Mouse (Mus musculus): ENCODE data around the gene Eno3. TPM values are rescaled to one million over a fixed set of nuclear protein-coding genes. Genes with fewer than 3 reads are reported as not detected.

Eno3 gene
- polyA plus RNA-seq, 1 experiment, result 0.74 TPM

DNA sequence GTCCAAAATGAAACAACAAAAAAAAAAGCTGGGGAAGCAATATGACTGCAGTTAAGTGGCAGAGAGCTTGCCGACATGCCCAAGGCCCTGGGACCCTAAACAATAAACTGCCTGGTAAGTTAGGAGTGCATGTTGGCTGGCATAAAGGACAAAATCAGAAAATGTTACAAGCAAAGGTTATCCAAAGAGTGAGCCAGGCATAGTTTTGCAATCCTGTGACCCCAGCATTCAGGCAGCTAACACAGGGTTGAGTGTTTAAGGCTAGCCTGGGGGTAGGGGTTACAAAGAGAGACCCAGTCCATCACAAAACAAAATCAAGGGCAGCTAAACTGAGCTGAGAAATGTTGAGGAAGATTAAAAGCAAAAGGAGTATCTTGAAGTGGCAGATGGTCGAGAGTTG is 42.0 kb downstream of the Eno3 start:
- Histone ChIP-seq H3K9me3 (ENCODE audit: control insufficient read depth, low read length) (no peaks in the 10 kb centered on the region), H3K27me3 (ENCODE audit: control insufficient read depth) (peaks cover 29% of the 10 kb centered on the region), H3K4me1 (ENCODE audit: control insufficient read depth) (peaks cover 24% of the 10 kb centered on the region), H3K36me3 (ENCODE audit: control insufficient read depth) (peaks cover 6% of the 10 kb centered on the region; the same call in 1 of the 2 replicates), H3K4me3 (replicated peaks) (no peak overlapping the region)
- TF ChIP-seq TAL1 (IDR thresholded peaks at IDR 0.05; ENCODE audit: low read length), result no peak
- no peak for TF ChIP-seq GATA1 (IDR thresholded peaks at IDR 0.05; ENCODE audit: low read length)

DNA sequence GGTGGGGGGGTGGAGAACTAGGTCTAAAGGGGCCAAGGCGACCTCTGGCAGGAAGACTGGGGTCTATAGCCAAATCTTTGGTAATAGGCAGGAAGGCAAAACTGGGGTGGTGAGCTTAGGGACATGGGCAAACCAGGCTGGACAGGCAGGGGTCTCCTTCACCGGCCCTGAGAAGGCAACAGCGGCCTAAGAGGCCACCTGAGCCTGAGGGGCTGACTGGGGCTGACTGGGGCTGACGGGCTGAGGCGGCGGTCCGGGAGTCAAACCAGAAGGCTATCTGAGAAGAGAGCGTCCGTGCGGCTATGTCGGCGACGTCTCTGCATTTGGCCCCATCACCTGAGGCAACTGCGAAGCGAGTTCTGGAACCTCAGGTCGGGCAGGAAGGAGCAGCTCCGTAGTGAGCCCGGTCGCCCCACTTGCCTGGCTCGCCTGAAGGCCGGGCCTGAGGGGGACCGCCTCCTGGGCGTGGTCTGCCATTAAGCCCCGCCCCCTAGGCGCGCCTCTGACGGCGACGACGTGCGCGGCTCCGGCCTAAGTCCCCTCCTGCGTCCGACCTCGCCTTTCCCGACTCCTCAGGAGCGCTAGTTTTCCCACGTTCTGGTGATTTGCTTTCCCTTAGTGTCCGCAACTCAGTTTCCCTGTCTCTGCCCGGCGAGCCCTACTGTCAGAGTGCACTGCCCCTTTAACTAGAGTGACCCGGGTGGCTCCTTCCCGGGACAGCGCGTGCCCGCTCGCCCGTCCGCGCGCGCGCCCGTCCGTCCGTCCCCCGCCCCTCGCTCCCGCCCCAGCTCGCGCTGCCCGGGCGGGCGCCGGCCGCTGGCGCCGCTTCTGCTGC is 42.9 kb downstream of the Eno3 start, which contains the start of the genes Inca1 and Kif1c:
Gene Inca1, minus strand, starts transcription at position 434 of the 835 bp plus-strand sequence.
Gene Kif1c, plus strand, starts transcription at position 827 of the 835 bp plus-strand sequence.
- H3K9me3 ChIP-seq (ENCODE audit: control insufficient read depth, low read length), result no peaks in the 10 kb centered on the region
- peak within 1 kb of the TSS; percentile 86 for H3K4me3 ChIP-seq (replicated peaks)
- peaks cover 15% of the 10 kb centered on the region; the same call in 1 of the 2 replicates for H3K36me3 ChIP-seq (ENCODE audit: control insufficient read depth)
- no peak for TF ChIP-seq GATA1 (IDR thresholded peaks at IDR 0.05; ENCODE audit: low read length)
- no peak for TF ChIP-seq TAL1 (IDR thresholded peaks at IDR 0.05; ENCODE audit: low read length)
- peaks cover 25% of the 10 kb centered on the region for H3K27me3 ChIP-seq (ENCODE audit: control insufficient read depth)
- H3K4me1 ChIP-seq (ENCODE audit: control insufficient read depth), result peaks cover 24% of the 10 kb centered on the region

DNA sequence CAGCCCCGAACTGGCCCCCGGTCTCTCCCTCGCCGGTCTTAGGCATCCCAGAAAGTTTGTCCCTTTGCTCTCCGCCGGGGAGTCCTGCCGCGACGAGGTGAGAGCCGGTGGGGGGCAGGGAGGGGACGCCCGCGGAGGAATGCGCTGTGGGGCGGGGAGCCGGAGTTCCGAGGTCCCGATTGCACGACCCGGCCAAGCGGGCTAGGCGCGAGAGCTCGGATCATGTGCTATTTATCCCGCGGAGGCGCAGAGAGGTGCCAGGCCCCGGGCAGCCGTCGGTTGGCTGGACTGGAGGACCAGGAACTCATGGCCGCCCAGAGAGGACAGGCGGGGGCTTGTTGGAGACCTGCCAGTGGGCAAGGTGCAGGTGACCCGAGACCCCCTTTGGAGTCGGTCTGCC is 43.6 kb downstream of the Eno3 start:
- Histone ChIP-seq H3K4me1 (ENCODE audit: control insufficient read depth) (peaks cover 24% of the 10 kb centered on the region), H3K4me3 (replicated peaks) (peak overlapping the region; percentile 86), H3K27me3 (ENCODE audit: control insufficient read depth) (peaks cover 22% of the 10 kb centered on the region), H3K9me3 (ENCODE audit: control insufficient read depth, low read length) (no peaks in the 10 kb centered on the region), H3K36me3 (ENCODE audit: control insufficient read depth) (peaks cover 22% of the 10 kb centered on the region)
- TF ChIP-seq GATA1 (IDR thresholded peaks at IDR 0.05; ENCODE audit: low read length) (no peak), TAL1 (IDR thresholded peaks at IDR 0.05; ENCODE audit: low read length) (no peak)

- peak overlapping the region; percentile 86 for H3K4me3 ChIP-seq (replicated peaks)
- peaks cover 28% of the 10 kb centered on the region for H3K36me3 ChIP-seq (ENCODE audit: control insufficient read depth)
- TF ChIP-seq GATA1 (IDR thresholded peaks at IDR 0.05; ENCODE audit: low read length), result no peak
- no peaks in the 10 kb centered on the region for H3K9me3 ChIP-seq (ENCODE audit: control insufficient read depth, low read length)
- H3K4me1 ChIP-seq (ENCODE audit: control insufficient read depth), result peaks cover 24% of the 10 kb centered on the region
- peaks cover 17% of the 10 kb centered on the region for H3K27me3 ChIP-seq (ENCODE audit: control insufficient read depth)
Measured at GRCm38 (mm10) chr11:70701221-70701955, 44.4 kb downstream of the Eno3 start.

DNA sequence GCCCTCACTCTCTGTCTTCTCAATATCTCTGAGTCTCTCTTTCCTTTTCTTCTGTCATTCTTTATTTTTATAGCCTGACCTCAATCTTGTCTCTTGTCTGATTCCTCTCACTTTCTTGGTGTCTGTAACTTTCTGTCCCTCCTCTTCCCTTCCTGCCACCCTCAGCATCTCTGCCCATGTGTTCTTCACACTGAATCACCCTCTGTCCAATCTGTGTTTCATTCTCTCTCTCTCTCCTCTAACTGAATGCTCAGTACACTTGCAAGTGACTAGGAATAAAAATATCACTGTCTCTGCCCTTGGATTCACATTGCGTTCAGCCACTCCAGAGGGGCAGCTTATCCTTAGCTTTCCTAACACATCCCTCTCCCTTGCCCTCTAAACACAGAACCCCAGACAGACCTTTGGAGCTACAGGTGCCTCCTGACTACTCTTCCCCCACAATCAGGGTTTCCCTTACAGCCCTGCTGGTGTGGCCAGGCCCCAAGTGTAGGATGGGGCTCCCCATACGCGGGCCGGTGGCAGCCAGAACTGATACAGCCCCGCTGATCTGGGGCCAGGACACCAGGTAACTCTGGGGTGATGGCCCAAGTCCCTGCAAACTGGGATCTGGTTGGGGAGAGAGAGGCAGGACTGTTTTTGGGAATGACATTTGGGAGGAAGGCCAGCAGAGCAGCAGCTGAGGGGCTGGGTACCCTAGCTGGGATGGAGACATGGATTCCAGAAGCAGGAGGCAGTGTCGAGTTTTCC is 45.2 kb downstream of the Eno3 start:
- Histone ChIP-seq H3K27me3 (ENCODE audit: control insufficient read depth) (peaks cover 11% of the 10 kb centered on the region), H3K9me3 (ENCODE audit: control insufficient read depth, low read length) (no peaks in the 10 kb centered on the region), H3K36me3 (ENCODE audit: control insufficient read depth) (peaks cover 35% of the 10 kb centered on the region), H3K4me3 (replicated peaks) (no peak overlapping the region), H3K4me1 (ENCODE audit: control insufficient read depth) (peaks cover 24% of the 10 kb centered on the region)
- no peak for TF ChIP-seq GATA1 (IDR thresholded peaks at IDR 0.05; ENCODE audit: low read length)
- TF ChIP-seq TAL1 (IDR thresholded peaks at IDR 0.05; ENCODE audit: low read length), result no peak

GRCm38 (mm10) chr11:70702781-70703180 is 45.8 kb downstream of the Eno3 start:
- Histone ChIP-seq H3K27me3 (ENCODE audit: control insufficient read depth) (peaks cover 11% of the 10 kb centered on the region), H3K9me3 (ENCODE audit: control insufficient read depth, low read length) (no peaks in the 10 kb centered on the region), H3K36me3 (ENCODE audit: control insufficient read depth) (peaks cover 37% of the 10 kb centered on the region), H3K4me1 (ENCODE audit: control insufficient read depth) (peaks cover 24% of the 10 kb centered on the region), H3K4me3 (replicated peaks) (no peak overlapping the region)
- TF ChIP-seq TAL1 (IDR thresholded peaks at IDR 0.05; ENCODE audit: low read length) (no peak), GATA1 (IDR thresholded peaks at IDR 0.05; ENCODE audit: low read length) (no peak)

DNA sequence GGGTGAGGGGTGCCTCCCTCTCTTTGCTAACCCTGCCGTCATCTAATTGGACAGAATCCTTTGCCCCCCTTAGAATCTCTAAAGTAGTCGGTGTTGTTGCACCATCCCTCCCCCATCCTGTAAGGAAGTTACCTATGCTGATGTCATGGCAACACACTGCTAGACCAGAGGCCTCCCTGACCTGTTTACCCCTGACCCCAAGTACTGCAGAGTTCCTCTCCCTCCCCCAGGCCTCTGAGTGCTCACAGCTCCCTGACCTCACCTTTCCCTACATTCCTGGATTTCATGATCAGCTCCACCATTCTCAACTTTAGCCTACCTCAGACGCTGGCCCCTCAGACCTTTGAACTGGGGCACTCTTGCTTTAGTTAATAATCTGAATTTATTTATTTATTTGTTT is 49.1 kb downstream of the Eno3 start:
- H3K36me3 ChIP-seq (ENCODE audit: control insufficient read depth), result peaks cover 48% of the 10 kb centered on the region
- H3K9me3 ChIP-seq (ENCODE audit: control insufficient read depth, low read length), result no peaks in the 10 kb centered on the region
- peaks cover 5% of the 10 kb centered on the region for H3K27me3 ChIP-seq (ENCODE audit: control insufficient read depth)
- H3K4me3 ChIP-seq (replicated peaks), result no peak overlapping the region
- peaks cover 9% of the 10 kb centered on the region for H3K4me1 ChIP-seq (ENCODE audit: control insufficient read depth)
- TF ChIP-seq TAL1 (IDR thresholded peaks at IDR 0.05; ENCODE audit: low read length) (no peak), GATA1 (IDR thresholded peaks at IDR 0.05; ENCODE audit: low read length) (no peak)

DNA sequence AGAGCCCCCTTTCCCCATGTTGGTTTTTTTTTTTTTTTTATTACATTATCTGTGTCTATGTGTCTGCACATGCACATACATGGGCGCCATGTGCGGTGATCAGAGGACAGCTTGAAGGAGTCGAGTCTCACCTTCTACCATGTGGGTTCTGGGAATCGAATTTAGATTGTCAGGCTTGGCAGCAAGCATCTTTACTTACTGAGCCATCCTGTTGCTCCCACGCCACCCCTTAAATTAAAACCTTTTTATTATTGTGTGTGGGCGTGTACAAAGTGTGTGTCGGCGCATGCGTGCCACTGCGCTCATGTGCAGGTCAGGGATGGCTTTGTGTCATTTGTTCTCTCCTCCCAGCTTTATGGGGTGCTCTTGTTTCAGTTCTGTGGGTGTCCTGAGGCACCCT is 54.0 kb downstream of the Eno3 start:
- Histone ChIP-seq H3K9me3 (ENCODE audit: control insufficient read depth, low read length) (no peaks in the 10 kb centered on the region), H3K36me3 (ENCODE audit: control insufficient read depth) (peaks cover 25% of the 10 kb centered on the region), H3K27me3 (ENCODE audit: control insufficient read depth) (no peaks in the 10 kb centered on the region), H3K4me3 (replicated peaks) (no peak overlapping the region), H3K4me1 (ENCODE audit: control insufficient read depth) (no peaks in the 10 kb centered on the region)
- TF ChIP-seq TAL1 (IDR thresholded peaks at IDR 0.05; ENCODE audit: low read length), result no peak
- no peak for TF ChIP-seq GATA1 (IDR thresholded peaks at IDR 0.05; ENCODE audit: low read length)

Other genes with a start within 250 kb of the Eno3 start
- gene Pelp1, start 247.2 kb upstream of the Eno3 start, polyA plus RNA-seq (2012), result 2.9 and 3.5 TPM in 2 replicates
- 7.9 and 11.5 TPM in 2 replicates for gene Arrb2, start 224.6 kb upstream of the Eno3 start, polyA plus RNA-seq (2012)
- 1.1 and 2.3 TPM in 2 replicates for gene Med11, start 205.3 kb upstream of the Eno3 start, polyA plus RNA-seq (2012)
- gene Zmynd15, start 197.8 kb upstream of the Eno3 start, polyA plus RNA-seq (2012), result 0.02 TPM in 1 of 2 replicates, not detected in the other
- not detected in 2 replicates for gene Cxcl16, start 197.2 kb upstream of the Eno3 start, polyA plus RNA-seq (2012)
- gene Tm4sf5, start 152.0 kb upstream of the Eno3 start, polyA plus RNA-seq (2012), result not detected in 2 replicates
- gene Vmo1, start 142.6 kb upstream of the Eno3 start, polyA plus RNA-seq (2012), result not detected in 2 replicates
- 0.10 TPM in 1 of 2 replicates, not detected in the other for gene Gltpd2, start 138.0 kb upstream of the Eno3 start, polyA plus RNA-seq (2012)
- gene Psmb6, start 131.8 kb upstream of the Eno3 start, polyA plus RNA-seq (2012), result 27.3 and 29.9 TPM in 2 replicates
- not detected in 2 replicates for gene Gm40193, start 124.3 kb upstream of the Eno3 start, polyA plus RNA-seq (2012)
- gene Pld2, start 117.1 kb upstream of the Eno3 start, polyA plus RNA-seq (2012), result 0.01 TPM in 1 of 2 replicates, not detected in the other
- 1.1 and 1.2 TPM in 2 replicates for gene Mink1, start 94.3 kb upstream of the Eno3 start, polyA plus RNA-seq (2012)
- gene 4930544D05Rik, start 41.4 kb upstream of the Eno3 start, polyA plus RNA-seq (2012), result not detected in 2 replicates
- gene Chrne, start 38.0 kb upstream of the Eno3 start, polyA plus RNA-seq (2012), result 0.06 TPM in 1 of 2 replicates, not detected in the other
- 0.12 TPM in 2 replicates for gene Gp1ba, start 18.1 kb upstream of the Eno3 start, polyA plus RNA-seq (2012)
- gene Rnf167, start 10.0 kb upstream of the Eno3 start, polyA plus RNA-seq (2012), result 24.0 and 33.2 TPM in 2 replicates
- 2.2 and 2.4 TPM in 2 replicates for gene Slc25a11, start 9.7 kb upstream of the Eno3 start, polyA plus RNA-seq (2012)
- 240 and 308 TPM in 2 replicates for gene Pfn1, start 2.6 kb upstream of the Eno3 start, polyA plus RNA-seq (2012)
- gene Spag7, start 12.2 kb downstream of the Eno3 start, polyA plus RNA-seq (2012), result 11.0 and 18.1 TPM in 2 replicates
- 0.30 and 0.36 TPM in 2 replicates for gene Camta2, start 30.9 kb downstream of the Eno3 start, polyA plus RNA-seq (2012)
- not detected in 2 replicates for gene Inca1, start 43.0 kb downstream of the Eno3 start, polyA plus RNA-seq (2012)
- 0.31 and 0.32 TPM in 2 replicates for gene Kif1c, start 43.3 kb downstream of the Eno3 start, polyA plus RNA-seq (2012)
- 0.04 TPM in 1 of 2 replicates, not detected in the other for gene Zfp3, start 107.0 kb downstream of the Eno3 start, polyA plus RNA-seq (2012)
- gene Scimp, start 155.4 kb downstream of the Eno3 start, polyA plus RNA-seq (2012), result not detected in 2 replicates
- gene Rabep1, start 187.6 kb downstream of the Eno3 start, polyA plus RNA-seq (2012), result 0.37 and 0.42 TPM in 2 replicates

Data from erythroblast, embryonic 14.5 days (primary cell).